Mouse (Mus musculus) kidney, adult 11 months (tissue): Measurements from ENCODE around the gene Chmp2a.
"Not testable (repeated sequence)": the region's sequence is repeated elsewhere in the genome, so short reads cannot be mapped to it uniquely, and the experiment has no call there.

Experiments
- DNase-seq: peaks from one replicate; pipeline ENCODE4 v3.0.0; 2022

The Chmp2a gene

DNA sequence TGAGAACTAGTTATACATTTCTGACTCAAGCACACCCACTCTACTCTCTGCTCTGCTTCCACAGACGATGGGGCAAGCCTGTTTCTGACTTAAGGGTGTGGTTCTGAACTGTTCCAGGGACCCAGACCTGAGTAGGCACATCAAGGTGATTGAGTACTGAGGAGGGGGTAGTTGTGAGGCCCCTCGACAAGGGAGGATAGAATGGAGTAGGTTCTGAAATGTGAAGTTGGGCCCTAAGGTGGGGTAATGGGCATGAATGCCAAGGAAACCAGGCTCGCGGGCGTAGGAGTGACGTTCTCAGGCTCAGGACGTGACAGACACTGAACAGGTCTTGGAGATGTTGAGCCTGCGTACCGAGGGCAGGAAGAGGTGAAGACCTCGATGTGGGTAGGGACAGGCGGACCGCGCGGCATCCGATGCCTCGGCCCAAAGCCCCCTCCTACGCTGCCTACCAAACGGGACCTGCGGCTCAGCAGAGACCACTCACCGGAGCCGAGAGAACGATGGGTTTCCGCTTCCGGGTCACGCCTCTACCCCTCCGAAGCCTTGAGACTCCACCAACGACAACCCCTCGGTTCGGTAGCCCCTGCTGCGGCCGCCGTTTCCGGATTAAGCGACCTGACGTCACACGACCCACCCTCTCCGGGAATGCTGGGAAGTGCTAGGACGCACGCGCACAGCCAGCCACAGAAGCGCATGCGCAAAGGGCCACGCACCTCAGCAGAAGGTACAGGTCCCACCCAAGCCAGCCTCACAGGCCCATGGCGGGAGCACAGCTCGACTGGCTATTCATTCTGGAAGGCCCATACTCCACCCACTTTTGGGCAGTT, at the start of gene Chmp2a:
Gene Chmp2a, minus strand, starts transcription at position 660 of the 830 bp plus-strand sequence.
- peak; percentile 97 for DNase-seq

DNA sequence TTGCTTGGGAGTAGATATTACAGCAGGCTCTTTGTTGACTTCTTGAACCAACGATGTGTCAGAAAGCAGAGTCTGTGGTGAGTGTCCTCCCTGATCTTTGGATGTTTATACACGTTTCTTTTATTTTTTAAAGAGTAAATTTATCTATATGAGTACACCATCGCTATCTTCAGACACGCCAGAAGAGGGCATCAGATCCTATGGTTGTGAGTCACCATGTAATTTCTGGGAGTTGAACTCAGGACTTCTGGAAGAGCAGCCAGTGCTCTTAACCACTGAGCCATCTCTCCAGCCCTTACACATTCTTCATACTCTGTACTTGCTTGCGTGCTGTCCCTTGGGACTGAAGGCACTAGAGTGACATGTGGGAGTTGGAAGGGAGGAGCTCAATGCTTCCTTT, 37.7 kb upstream of the Chmp2a start:
- no peak for DNase-seq

DNA sequence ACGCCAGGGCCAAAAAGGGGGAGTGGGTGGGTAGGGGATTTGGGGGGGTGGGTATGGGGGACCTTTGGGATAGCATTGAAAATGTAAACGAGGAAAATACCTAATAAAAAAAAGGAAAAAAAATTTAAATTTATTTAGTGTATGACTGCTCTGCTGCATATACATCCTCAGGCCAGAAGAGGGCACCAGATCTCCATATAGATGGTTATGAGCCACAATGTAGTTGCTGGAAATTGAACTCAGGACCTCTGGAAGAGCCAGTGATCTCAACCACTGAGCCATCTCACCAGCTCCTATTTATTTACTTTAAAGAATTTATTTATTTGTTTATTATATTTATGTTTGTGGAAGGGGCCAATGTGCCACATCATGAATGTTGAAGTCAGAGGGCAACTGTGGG, 28.8 kb upstream of the Chmp2a start:
- DNase-seq, result not testable (repeated sequence)

DNA sequence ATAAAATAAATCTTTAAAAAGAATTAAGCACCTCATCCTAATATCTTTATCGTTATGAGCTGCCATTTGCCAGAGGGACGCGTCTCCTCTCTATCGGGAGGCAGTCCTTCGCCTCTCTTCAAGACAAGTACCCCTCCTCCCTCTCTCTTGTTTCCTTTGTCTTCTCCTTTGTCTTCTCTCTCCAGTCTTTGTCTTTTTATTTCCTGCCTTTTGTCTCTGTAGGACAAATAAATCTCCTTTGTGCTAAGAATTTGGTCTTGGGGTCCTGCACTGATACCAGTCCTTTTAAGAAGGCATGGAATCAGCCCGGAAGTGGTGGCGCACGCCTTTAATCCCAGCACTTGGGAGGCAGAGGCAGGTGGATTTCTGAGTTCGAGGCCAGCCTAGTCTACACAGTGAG, 24.9 kb upstream of the Chmp2a start:
- DNase-seq, result no peak

DNA sequence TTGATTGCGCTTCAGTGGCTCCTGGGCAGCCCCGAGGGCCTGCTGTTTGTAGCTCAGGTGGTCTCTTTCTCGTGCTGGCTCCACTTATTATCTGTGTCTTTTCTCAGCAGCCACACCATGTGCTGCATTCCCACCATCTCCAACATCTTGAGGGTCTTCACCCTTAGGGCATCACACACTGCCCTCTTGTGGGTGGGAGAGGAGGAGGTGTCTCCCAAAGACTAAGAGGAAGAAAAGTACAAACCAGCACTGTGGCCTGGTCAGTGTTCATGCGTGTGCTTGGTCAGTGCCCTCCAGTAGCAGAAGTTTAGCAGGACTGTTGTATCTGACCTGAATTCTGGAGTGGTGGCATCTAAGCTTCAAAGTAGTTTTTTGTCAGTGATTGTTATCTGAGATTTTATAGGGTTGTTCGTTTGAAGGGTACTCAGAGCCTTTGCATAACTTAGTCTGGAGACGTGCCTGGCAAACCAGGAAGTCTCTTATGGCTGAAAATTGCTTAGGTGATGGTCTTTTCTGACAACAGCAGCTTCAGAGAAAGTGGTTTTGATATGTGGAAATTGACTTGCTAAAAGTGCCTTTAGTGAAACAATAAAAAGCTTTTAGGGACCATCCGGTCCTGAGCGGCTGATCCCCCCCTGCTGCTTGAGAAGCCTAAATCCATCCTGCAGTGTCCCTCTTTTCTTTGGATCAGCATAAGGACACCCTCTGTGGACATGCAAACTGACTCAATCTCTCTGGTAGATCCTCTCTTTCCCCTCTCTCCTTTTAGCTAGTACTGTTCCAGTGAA, 22.5 kb upstream of the Chmp2a start:
- DNase-seq, result no peak

DNA sequence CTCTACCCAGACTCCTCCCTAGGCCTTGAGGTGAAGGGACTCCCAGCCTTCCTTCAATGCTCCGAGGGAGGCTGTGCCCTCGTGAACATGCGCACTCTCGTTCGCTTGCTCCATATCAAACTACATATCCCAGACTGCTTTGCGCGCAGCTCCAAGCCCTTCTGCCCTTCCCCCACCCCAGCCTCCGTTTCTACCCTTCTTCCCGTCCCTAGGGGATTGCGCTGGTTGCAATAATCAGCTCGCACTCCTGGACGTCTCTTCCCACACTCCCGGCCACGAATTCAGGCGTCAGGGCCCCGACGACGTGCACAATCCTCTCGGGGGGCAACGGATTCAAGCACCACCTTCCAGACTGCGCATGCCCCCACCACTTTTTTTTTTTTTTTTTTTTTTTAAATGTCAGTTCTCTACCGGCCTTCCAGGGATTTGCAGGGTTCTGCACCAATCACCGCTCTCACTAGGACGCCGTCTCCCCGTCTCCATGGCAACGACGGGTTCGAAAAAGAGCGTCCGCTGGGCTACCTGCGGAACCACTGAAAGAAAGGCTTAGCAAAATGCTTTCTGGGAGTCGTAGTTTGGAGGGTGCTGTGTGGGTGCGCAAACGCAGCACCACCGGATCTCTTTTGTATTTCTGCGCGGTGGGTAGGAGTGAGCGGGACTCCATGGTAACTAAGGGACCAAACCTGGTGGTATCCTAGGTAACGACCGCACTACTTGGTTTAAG, 19.8 kb upstream of the Chmp2a start, which contains the start of gene Mzf1:
Gene Mzf1, minus strand, starts transcription at position 478 of the 724 bp plus-strand sequence.
- peak; percentile 97 for DNase-seq

DNA sequence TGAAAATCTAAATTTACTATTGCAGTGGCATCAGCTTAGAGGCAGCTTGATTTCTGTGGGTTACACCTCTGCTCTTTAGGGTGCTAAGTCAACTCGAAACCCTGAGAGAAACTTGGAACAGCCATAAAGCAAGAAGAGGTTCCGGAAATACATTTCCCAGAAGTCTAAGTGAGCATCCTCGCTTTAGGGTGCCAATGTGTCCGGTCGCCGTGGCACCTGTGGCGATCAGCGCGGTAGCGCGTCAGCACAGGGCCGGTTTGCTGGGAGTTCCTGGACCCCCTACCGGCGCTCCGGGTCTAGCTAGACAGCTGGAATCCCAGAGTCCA, 19.3 kb upstream of the Chmp2a start:
- DNase-seq, result no peak

DNA sequence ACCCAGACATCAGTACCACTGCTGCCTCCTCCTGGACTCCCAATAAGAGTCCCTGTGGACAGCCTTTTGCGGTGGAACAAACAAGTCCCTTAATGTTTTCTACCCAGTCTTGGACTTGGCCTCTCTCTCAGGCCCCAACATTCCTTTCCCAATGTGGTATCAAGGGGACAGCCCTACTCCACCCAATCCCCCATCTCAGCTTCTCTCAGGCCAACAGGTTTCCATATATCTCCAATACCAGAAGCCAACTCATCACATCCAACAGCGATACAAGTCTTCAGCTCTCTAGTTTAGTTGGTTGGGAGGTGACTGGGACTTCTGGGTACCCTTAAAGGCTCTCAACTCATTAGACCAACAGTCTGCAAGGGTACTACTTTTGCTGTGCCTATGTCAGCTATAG, 18.9 kb upstream of the Chmp2a start:
- no peak for DNase-seq

DNA sequence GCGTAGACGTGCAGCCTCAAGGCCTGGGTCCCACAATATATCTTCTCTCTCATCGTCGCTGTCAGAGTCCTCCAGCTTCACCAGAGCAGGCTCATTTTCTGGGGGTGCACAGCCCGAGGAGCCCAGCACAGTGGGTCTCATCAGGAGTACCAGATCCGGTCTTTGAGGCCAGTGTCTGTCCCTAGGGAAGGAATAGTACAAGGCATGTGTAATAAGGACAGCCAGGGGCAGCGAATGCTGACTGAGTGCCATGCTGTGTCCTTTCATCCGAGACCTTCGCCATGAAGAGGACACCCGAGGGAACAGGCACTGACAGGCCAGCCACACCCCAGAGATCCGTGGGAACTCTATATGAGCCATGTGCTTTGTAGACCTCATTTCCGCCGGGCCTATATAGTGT, 18.4 kb upstream of the Chmp2a start:
- no peak for DNase-seq

DNA sequence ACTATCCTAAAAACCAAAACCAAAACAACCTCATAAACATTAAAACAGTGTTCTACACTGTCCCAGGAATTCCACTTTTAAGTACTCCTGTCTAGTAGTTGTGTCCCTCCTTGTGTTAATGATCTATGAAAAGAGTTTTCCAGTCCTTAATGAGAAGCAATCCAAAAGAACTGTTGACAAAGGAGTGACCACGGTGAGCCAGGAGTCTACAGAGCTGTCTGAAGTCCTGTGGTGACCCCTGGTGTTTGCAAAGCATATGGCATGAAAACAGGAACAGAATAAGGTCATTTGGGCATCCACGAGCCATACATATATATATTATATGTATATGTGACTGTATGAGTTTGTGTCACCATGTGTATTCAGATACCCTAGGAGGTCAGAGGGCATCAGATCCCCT, 11.5 kb upstream of the Chmp2a start:
- peak; percentile 63 for DNase-seq

DNA sequence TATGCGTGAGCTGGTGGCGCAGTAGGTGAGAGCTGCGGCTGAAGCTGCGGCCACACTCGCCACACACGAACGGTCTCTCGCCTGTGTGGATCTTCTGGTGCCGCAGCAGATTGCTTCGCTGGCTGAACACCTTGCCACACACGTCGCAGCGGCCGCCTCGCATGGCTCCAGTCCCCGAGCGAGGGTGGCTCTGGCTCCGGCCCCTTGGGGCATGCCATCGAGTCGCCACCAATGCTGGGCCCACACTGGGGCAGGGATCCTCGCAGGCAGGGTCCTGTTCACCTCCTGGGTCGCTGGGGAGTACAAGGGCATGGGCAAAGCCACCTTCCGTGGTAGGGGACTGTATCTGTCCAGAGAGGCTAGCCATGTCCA, 9.6 kb upstream of the Chmp2a start:
- no peak for DNase-seq

DNA sequence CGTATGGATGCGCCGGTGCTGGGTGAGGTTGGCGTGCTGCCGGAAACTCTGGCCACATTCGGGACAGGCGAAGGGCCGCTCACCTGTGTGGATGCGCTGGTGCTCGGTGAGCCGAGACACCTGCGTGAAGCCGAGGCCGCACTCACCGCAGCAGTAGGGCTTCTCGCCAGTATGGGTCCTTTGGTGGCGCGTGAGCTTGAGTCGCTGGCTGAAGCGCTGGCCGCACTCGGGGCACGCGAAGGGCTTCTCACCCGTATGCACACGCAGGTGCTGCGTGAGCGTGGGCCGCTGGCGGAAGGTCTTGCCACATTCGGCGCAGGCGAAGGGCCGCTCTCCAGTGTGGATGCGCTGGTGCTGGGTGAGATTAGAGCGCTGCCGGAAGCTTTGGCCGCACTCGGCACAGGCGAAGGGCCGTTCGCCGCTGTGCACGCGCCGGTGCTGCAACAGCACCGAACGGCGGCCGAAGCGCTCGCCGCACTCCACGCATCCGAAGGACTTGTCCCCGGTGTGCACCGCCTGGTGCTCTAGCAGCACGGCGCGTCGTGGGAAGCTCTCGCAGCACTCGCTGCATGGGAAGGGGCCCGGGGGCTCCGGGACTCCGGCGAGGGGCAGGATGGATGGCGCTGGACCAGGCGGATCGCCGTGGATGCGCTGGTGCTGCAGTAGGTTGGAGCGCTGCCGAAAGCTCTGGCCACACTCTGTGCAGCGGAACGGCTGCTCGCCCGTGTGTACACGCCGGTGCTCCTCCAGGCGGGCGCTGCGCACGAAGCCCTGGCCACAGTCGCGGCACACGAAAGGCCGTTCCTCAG, 9.0 kb upstream of the Chmp2a start:
- peak; percentile 9 for DNase-seq

DNA sequence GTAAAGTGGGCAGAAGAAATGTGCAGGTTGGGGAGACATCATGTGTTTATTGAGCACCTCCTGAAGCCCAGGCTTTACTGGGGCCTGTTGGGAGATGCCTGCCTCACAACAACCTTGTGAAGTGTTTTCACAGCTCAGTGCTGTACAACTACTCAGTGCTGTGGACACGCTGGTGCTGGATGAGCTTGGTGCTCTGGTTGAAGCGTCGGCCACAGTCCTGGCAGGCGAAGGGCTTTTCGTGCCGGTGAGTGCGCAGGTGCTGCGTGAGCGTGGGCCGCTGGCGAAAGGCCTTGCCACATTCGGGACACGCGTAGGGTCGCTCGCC, 8.5 kb upstream of the Chmp2a start:
- no peak for DNase-seq

DNA sequence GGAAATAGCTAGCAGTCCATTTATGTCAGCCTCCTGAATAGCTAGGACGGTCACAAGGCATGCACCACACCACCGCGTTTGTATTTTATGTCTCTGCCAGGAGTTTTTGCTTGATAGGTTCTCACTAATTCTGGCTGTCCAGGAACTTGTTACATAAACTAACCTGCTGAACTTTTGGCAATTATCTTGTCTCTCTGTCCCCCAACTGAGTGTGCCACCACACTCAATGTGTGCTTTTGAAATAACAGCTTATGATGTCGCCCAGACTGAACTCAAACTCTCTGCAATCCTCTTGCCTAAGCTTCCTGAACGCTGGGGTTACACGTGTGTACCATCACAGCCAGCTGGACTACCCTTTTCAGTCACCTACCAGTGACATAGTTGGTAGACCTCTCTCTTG, 7.9 kb upstream of the Chmp2a start:
- no peak for DNase-seq

DNA sequence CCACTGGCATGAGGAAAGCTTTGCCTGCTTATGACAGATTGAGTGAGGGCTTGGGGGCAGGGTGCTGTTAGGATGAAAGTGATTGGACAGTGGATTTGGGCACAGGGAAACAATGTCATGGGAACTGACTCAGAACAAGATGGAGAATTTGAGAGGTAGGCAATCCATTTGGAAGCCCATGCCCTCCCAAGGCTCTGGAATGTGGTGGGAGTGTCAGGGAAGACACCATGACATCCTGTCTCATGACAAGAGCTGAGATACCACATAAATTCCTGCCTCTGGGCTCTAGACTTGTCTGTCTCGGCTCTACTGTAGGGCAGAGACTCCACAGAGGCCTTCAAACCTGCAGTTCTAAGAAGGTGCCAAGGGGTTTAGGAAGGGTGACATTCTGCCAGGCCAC, 6.6 kb upstream of the Chmp2a start:
- DNase-seq, result no peak

DNA sequence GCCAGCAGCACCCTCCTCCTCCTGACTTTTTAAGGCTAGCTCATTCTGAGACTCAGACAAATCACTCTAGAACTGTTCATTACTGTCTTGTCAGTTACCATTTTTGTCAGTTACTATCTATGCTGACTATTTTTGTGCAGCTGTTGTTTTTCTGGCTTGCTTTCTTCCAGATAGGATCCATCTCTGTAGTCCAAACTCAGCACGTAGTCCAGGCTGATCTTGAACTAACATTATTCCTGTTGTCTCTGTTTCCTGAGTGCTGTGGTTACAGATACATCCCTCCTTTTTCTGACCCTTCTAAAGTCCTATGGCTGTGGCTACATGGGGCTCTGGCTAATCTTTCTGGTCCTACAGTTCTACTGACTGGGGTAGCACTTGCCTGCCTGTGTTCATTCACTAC, 4.6 kb upstream of the Chmp2a start:
- no peak for DNase-seq

DNA sequence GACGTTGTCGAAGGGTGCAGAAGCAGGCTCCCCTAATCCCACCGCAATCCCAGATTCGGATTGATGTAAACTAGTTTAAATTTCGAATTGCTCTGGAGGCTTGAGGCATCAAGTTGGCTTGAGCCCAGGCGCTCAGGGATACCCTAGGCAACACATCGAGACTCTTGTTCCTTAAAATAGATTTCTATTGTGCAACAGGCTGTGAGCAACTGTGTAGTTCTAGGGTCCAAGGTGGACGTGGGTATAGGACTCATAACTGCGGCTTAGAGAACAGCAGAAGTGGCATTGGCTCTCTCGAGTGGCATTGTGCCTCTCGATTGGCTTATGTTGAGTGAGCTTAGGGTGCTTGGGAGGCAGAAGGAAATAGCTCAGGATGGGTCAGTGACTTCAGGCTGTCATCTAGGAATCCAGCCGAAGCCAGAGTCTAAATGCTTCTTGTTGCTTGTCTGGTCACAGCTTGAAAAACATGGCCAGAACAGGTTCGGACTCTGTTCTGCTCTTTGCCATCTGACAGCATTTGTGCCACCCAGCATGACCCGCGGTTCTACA, 4.1 kb upstream of the Chmp2a start:
- DNase-seq, result peak; percentile 66

DNA sequence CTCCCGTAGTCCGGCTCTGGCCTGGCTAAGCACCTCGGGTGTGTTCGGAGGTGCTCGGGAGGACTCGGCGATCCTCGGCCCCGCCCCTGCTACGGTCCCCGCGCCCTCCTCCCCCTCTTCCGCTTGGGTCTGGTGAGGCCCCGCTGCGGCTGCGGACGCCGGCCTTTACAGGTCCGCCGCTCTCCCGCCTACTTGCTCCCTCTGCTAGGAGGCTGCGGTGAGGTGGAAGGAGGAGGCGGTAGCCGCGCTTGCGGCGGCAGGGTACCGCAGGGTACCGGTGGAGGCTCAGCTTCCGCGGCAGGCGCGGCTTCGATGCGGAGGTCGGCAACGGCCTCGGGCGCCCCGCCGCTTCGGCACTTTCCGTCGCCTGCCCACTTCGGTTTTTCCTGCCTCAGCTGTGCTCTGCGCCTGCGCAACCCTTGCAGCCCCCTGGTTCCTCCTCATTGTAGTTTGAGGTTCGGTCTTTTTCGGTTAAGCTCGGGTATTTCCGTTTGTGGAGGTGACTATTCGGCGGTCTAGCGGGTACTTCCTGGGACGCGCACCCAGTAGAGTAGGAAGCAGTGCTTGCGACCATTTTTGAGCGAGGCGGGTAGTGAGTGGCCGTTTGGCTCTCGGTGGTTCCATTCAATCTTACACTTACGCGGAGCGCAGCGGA, 3.4 kb upstream of the Chmp2a start, which contains the start of gene Ube2m:
Gene Ube2m, minus strand, starts transcription at position 375 of the 655 bp plus-strand sequence.
- peak; percentile 97 for DNase-seq

DNA sequence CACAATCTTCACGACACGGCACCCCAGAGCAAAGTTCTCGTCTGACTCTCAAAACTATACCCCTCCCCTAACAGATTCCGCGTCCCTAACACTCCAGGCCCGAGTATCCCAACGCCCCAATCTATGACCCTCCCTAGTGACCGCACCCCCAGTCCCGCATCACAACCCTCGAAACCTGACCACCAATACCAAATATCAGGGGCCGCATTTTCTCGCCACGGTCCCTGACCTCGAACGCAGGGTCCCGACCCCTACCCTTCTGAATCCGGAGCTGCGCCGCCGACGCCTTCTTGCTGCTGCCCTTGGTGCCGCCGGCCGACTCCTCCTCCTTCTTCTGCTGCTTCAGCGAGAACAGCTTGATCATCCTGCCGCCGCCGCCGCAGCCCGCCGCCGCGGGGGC, 2.8 kb upstream of the Chmp2a start:
- no peak for DNase-seq

DNA sequence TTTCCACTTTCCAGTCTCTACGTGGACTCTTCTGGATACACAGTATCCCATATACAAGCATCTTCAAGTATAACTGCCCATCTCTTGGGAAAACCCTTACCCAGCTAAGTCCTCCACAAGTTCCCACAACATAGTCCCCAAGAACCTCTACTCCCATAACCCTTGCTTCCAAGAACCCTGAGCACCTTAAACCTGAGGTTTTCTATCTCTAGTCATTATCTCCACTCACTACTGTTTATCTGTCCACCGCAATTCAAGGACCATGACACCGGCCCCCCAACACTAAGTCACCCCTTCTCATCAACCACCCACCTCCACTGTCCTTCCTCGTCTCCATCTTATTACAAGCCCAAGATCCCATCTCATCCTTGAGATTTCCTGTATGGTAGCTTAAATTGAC, 2.2 kb upstream of the Chmp2a start:
- no peak for DNase-seq

DNA sequence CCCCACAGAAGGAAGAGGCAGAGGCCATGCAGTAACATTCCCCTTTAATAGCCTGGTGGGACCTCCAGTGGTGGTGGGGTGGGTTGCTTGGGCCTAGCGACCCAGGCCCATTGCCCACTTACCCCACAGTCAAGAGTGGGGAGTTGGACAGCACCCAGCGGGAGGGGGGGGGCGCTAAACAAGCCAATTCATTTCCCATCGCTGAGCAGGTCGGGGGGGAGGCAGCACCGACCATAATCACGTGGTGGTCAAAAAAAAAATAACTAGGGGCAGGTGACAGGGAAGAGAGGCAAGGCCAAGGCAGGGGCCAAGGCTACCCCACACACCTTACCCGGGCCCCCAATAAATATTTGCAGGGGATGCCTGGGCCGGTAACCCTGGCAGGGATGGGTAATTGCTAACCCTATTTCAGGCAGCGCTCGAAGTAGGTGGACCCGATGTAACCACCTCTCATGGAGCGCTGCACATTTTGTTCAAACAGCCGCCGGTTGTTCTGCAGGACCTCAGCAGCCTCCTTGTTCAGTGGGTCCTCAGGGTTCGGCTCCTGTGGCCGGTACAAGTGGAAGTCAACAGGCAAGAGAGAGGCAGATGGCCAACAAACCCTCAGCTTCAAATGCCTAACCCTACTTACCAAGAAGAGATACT, 726 bp upstream of the Chmp2a start:
- DNase-seq, result no peak
